Mouse (Mus musculus) G1E (cell line): Measurements from ENCODE around the gene 4930519G04Rik. TPM values are rescaled to one million over a fixed set of nuclear protein-coding genes. Genes with fewer than 3 reads are reported as not detected.

ENCODE experiments used
- ATAC-seq: 2 replicates; pipeline ENCODE4 v1.8.0; 2016; ENCODE audit warnings: mild to moderate bottlenecking; ENCODE audit not compliant: insufficient number of reproducible peaks, poor library complexity, low FRiP score, severe bottlenecking; ENCODE audit errors: extremely low read depth
- DNase-seq: peaks from one replicate; pipeline ENCODE4 v3.0.0; 2012; ENCODE audit warnings: low spot score
- H3K27me3 ChIP-seq: 2 replicates; pipeline ENCODE4 v1.6.1; 2012; ENCODE audit warnings: mild to moderate bottlenecking, low read length, inconsistent platforms; ENCODE audit not compliant: insufficient read depth
- H3K36me3 ChIP-seq: replicated peaks from 2 replicates; pipeline ENCODE3; 2012; ENCODE audit warnings: mild to moderate bottlenecking, inconsistent platforms
- H3K4me1 ChIP-seq: 2 replicates; pipeline ENCODE4 v1.6.1; 2012; ENCODE audit warnings: low read depth, low read length, inconsistent platforms, mixed read lengths; ENCODE audit not compliant: insufficient read depth
- H3K4me3 ChIP-seq: 2 replicates; pipeline ENCODE4 v1.5.1; 2012; ENCODE audit warnings: low read depth, mild to moderate bottlenecking, inconsistent platforms, low read length, moderate library complexity, mixed read lengths
- H3K9me3 ChIP-seq: replicated peaks from 2 replicates; pipeline ENCODE4 v1.6.1; 2012; ENCODE audit warnings: inconsistent platforms
- CTCF ChIP-seq: IDR thresholded peaks from 2 replicates; pipeline ENCODE4 v1.5.1; 2012; ENCODE audit warnings: low read depth, low read length, inconsistent platforms, mixed read lengths
- GATA1 ChIP-seq: IDR thresholded peaks from 2 replicates; pipeline ENCODE4 v1.6.1; 2012; ENCODE audit warnings: borderline replicate concordance, low read length, inconsistent platforms, mixed read lengths
- GATA2 ChIP-seq: IDR thresholded peaks from 2 replicates; pipeline ENCODE4 v1.6.1; 2012; ENCODE audit warnings: low read depth, low read length, inconsistent platforms, borderline replicate concordance
- POLR2AphosphoS5 ChIP-seq: IDR thresholded peaks from 2 replicates; pipeline ENCODE4 v1.6.1; 2012; ENCODE audit warnings: low read depth, low read length, inconsistent platforms; ENCODE audit not compliant: insufficient replicate concordance
- TAL1 ChIP-seq: conservative IDR thresholded peaks from 2 replicates; pipeline ENCODE4 v1.6.1; 2012; ENCODE audit warnings: low read depth, low read length, inconsistent platforms, mixed read lengths
- polyA plus RNA-seq: library from polyadenylated mRNA; stranded (reverse); fragments of >175 nt; gene quantifications from 2 replicates; pipeline ENCODE4 v1.2.3, GENCODE M21; 2012
- total RNA-seq, 2 experiments: library from RNA; stranded (forward) in 1 of 2; stranded (reverse) in 1 of 2; fragments of 200-1000 nt in 1 of 2; fragments of >200 nt in 1 of 2; fragmentation: Nextera tagmentation in 1 of 2; gene quantifications; 2 replicates each; pipeline ENCODE4 v1.2.3; 2014 to 2017

The 4930519G04Rik gene
- total and polyA plus RNA-seq, 3 experiments = not detected

- no peak for DNase-seq
Observed at GRCm38 (mm10) chr5:114818124-114818523, 35.3 kb upstream of the 4930519G04Rik start.

GRCm38 (mm10) chr5:114822796-114823688 is 30.4 kb upstream of the 4930519G04Rik start, which contains the start of gene 1500011B03Rik:
1500011B03Rik (minus strand) TSS chr5:114823468.
- Histone ChIP-seq H3K4me3 (no peak within 1 kb of the TSS; the same call in 1 of the 2 replicates), H3K4me1 (peaks cover 31% of the 10 kb centered on the region), H3K36me3 (peaks cover 12% of the 10 kb centered on the region), H3K27me3 (no peaks in the 10 kb centered on the region), H3K9me3 (peaks cover 28% of the 10 kb centered on the region)
- TF ChIP-seq CTCF = no peak
- no peak for TF ChIP-seq POLR2AphosphoS5
- TF ChIP-seq TAL1 = no peak
- no peak for TF ChIP-seq GATA1
- no peak for TF ChIP-seq GATA2
- DNase-seq (no peak), ATAC-seq (no peak)

More at GRCm38 (mm10) chr5:114818124-114818523, 35.3 kb upstream of the 4930519G04Rik start:
- H3K36me3 ChIP-seq = peaks cover 1% of the 10 kb centered on the region
- H3K27me3 ChIP-seq = no peaks in the 10 kb centered on the region
- TF ChIP-seq GATA1 (no peak), GATA2 (no peak), POLR2AphosphoS5 (no peak), CTCF (no peak), TAL1 (no peak)
- H3K4me1 ChIP-seq = peaks cover 19% of the 10 kb centered on the region
- no peak for ATAC-seq
- H3K9me3 ChIP-seq = peaks cover 37% of the 10 kb centered on the region
- H3K4me3 ChIP-seq = no peak overlapping the region; the same call in 1 of the 2 replicates

DNA sequence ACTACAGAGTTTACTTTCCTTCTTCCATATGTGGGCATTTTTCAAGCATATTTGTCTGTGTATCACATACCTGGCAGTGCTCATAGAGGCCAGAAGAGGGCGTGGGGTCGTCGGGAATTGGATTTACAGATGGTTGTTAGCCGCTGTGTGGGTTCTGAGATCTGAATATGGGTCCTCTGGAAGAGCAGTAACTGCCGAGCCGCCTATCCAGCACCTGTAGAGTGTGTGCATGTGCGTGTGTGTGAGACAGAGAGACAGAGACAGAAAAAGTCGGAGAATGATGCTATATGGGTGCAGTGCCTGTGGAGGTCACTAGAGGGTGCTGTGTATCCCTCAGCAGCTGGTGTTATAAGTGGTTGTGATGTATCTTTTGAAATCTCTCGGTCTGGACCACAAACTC is 29.3 kb upstream of the 4930519G04Rik start:
- ATAC-seq (no peak), DNase-seq (no peak)
- Histone ChIP-seq H3K27me3 (no peaks in the 10 kb centered on the region), H3K36me3 (peaks cover 12% of the 10 kb centered on the region), H3K4me1 (peaks cover 24% of the 10 kb centered on the region), H3K9me3 (peaks cover 31% of the 10 kb centered on the region), H3K4me3 (no peak overlapping the region)
- TF ChIP-seq TAL1 (no peak), GATA1 (no peak), CTCF (peak; percentile 47; the same call in 1 of the 2 replicates)

GRCm38 (mm10) chr5:114825978-114826691 is 27.3 kb upstream of the 4930519G04Rik start:
- DNase-seq = peak; percentile 97
- 0 out of 2 replicates have a peak, but pooled peaks cover 3% of the 10 kb centered on the region for H3K27me3 ChIP-seq
- peaks cover 23% of the 10 kb centered on the region for H3K9me3 ChIP-seq
- H3K4me3 ChIP-seq = peak overlapping the region; percentile 71
- ATAC-seq = peak; percentile 95
- H3K36me3 ChIP-seq = peaks cover 12% of the 10 kb centered on the region
- TF ChIP-seq POLR2AphosphoS5 (no peak), CTCF (no peak), TAL1 (no peak), GATA2 (no peak), GATA1 (no peak)
- H3K4me1 ChIP-seq = peaks cover 29% of the 10 kb centered on the region

GRCm38 (mm10) chr5:114827427-114827826 is 26.0 kb upstream of the 4930519G04Rik start:
- Histone ChIP-seq H3K36me3 (peaks cover 12% of the 10 kb centered on the region), H3K9me3 (peaks cover 12% of the 10 kb centered on the region), H3K4me3 (no peak overlapping the region), H3K4me1 (peaks cover 29% of the 10 kb centered on the region), H3K27me3 (0 out of 2 replicates have a peak, but pooled peaks cover 3% of the 10 kb centered on the region)
- ATAC-seq (no peak), DNase-seq (no peak)
- TF ChIP-seq TAL1 = no peak
- no peak for TF ChIP-seq POLR2AphosphoS5
- no peak for TF ChIP-seq CTCF
- TF ChIP-seq GATA1 = no peak
- TF ChIP-seq GATA2 = no peak

GRCm38 (mm10) chr5:114829740-114830139 is 23.7 kb upstream of the 4930519G04Rik start:
- DNase-seq (no peak), ATAC-seq (no peak)
- Histone ChIP-seq H3K27me3 (peaks cover 13% of the 10 kb centered on the region), H3K4me3 (no peak overlapping the region; the same call in 1 of the 2 replicates), H3K9me3 (peaks cover 2% of the 10 kb centered on the region; the same call in 1 of the 2 replicates), H3K36me3 (no peaks in the 10 kb centered on the region), H3K4me1 (peaks cover 22% of the 10 kb centered on the region)
- TF ChIP-seq TAL1 (no peak), GATA1 (no peak), GATA2 (no peak), CTCF (no peak), POLR2AphosphoS5 (no peak)
